Mouse (Mus musculus): ENCODE results near the gene Cnpy4.
"Not testable (repeated sequence)": the region's sequence is repeated elsewhere in the genome, so short reads cannot be mapped to it uniquely, and the experiment has no call there.

Gene Cnpy4

DNA sequence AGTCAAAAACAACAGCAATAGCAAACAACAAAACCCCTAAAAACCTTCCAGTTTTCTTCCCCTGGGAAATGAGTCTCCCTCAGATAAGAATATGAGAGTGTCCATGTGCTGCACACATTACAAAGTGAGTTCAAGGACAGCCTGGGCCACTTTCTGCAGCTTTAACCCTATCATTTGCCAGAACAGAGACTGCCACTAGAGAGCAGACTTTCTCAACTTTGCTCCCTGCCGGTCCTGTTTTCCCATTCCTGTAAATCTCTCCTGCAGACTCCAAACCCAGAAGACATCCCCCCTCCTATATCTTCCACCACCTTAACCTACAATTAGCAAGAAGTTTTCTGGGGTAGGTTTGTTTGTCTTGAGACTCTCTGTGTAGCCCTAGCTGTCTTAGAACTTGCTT is 12.3 kb downstream of the Cnpy4 start:
- DNase-seq (ENCODE audit: extremely low read depth, low read depth, low spot score), result no peak

DNA sequence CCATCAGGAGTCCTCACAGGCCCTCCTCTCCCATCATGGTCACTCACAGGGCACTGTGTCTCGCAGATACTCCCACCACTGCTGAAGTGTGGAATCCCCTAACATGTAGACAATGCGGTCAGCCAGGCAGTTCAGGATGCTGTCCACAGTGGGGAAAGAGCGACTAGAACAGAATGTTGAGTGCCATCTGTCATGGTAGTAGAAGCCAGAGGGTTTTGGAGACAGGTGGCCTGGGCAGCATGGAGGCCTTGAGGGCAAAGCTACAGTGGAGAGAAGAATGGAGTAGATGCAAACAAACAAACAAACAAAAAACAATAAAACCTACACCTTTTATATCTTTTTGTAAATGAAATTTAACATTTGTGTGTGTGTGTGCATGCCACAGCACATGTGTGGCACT is 14.8 kb downstream of the Cnpy4 start:
- DNase-seq (ENCODE audit: extremely low read depth, low read depth, low spot score), result no peak

DNA sequence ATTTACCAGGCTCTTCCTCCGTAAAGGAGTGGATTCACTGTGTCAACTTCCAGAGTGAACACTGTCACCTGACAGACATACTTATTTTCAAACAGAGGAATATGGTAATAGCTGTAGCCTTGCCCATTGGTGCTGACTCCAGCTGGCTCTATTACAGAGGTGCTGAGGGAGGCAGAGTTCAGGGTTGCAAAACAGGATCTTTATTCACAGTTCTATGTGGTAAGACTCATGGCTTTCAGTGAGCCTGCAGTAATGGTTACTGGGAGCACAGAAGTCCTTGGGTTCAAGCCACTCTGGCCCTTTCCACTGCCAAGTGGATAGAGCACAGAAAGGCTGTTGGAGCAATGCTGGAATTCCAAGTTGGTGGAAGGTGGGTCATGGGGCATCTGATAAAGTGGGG is 20.0 kb downstream of the Cnpy4 start:
- DNase-seq (ENCODE audit: extremely low read depth, low read depth, low spot score), result no peak

DNA sequence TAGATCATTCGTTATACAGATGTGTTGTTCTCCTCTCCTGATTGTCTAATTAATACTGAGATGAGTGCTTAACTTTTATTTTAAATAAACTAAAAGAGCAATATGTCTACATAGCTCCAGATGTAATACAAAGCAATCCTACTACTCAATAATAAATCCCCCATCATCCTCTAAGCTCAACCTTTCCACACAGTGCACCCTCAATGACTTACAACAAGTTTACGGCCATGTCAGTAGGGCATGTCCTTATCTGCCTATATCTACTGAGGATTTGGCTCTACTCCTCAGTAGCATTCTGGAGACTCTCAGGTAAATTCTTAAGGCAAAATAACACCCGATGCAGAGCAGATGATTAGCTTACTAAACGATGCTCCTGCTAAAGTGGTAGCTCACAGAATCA is 20.6 kb downstream of the Cnpy4 start:
- no peak for DNase-seq (ENCODE audit: extremely low read depth, low read depth, low spot score)

DNA sequence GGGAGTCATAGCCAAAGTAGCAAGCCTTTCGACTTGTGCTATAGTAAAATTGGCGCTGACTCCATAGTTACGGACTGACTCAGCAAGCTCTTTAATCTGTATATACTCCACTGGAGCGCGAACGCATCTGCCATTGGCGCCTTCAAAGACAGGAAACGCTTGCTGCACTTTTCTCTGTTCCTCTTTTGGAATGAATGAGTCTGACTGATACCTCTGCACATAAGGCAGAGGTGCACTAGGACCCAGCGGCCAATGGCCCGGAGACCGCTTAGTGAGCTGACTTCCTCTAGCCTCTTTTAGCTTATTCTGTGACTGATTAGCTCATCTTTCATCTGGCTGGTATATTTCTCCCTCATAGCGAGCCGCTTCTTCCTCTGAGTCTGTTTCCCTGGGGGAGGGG is 29.3 kb downstream of the Cnpy4 start:
- DNase-seq (ENCODE audit: extremely low read depth, low read depth, low spot score), result not testable (repeated sequence)

DNA sequence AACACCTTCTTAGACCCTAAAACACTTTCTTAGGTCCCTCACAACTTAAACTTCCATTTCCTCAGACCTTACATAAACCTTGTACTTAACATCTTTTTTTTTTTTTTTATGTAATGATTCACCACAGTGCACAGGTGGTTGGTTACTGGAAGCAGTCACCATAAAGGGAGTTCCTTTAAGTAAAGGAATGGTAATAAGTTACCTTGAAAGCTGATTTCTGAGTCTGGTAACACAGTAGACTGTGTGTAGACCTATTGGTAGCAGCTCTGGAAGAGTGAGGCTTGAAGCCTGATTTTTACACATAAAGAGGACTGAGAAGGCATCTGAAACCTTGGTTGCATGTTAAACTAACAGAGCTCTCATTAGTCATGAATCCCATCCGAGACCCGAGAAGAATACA is 32.6 kb downstream of the Cnpy4 start:
- DNase-seq (ENCODE audit: extremely low read depth, low read depth, low spot score), result no peak

DNA sequence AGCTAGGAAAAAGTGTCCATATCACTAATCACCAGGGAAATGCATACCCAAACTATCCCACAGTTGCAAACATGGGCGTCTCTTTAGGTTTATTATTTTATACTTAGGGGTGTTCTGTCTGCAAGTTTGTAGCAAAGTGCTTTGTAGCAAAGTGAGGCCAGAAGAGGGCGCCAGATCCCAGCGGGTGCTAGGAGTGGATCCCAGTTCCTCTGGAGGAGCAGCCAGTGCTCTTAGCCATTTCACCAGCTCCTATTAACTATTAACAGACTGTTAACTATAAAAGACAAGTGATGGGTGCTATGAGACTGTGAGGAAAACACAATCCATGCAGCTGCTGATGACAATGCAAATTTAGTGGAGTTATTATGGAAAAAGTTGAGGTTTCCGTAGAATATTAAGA is 34.8 kb downstream of the Cnpy4 start:
- DNase-seq (ENCODE audit: extremely low read depth, low read depth, low spot score), result no peak

DNA sequence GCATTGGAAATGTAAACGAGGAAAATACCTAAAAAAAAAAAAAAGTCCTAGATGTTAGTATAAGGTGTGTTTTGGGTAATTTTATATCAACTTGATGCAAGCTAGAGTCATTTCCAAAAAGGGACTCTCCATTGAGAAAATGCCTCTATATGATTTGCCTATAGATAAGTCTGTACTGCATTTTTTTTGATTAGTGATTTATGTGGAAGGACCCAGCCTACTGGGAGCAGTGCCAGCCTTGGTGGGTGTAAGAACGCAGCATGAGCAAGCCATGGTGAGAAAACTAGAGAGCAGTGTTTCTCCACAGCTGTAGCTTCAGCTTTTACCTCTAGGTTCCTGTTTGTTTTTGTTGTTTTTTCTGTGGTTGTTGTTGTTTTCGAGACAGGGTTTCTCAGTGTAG is 36.0 kb downstream of the Cnpy4 start:
- DNase-seq (ENCODE audit: extremely low read depth, low read depth, low spot score), result no peak

- no peak for DNase-seq (ENCODE audit: extremely low read depth, low read depth, low spot score)
Observed at GRCm38 (mm10) chr5:138225700-138226099, 38.4 kb downstream of the Cnpy4 start, which contains the start of gene Nxpe5. Nxpe5 (plus strand) TSS chr5:138225898.

GRCm38 (mm10) chr5:138226491-138226890 is 39.2 kb downstream of the Cnpy4 start:
- DNase-seq (ENCODE audit: extremely low read depth, low read depth, low spot score), result no peak

DNA sequence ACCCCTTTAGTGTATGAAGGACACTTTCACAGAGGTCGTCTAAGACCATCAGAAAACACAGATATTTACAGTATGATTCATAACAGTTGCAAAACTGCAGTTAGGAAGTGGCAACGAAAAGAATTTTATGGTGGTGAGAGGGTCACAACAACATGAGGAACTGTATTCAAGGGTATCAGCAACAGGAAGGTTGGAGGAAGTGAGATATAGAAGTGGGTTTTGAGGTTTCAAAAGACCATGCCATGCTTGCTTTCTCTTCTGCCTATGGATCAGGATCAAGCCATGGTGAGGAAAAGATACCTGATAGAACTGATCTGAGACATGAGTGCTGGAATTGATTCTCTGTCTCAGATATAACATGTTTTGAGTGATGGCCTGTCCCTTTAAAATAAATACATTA is 40.1 kb downstream of the Cnpy4 start:
- DNase-seq (ENCODE audit: extremely low read depth, low read depth, low spot score), result no peak

DNA sequence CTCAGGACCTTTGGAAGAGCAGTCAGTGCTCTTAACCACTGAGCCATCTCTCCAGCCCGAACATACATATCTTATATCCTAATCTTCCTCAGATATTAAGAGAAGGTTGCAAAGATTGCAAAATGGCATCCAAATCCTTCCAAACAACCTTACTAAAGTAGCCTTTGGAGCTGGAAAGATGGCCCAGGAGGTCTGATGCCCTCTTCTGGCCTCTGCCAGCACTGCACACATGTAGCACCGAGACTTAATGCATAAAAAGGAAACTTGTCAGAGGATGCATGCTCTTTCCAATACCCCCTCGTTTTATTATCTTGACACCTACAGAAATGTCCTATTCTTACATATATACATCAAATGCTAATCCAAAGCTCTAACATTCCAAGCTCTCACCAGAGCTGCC is 40.7 kb downstream of the Cnpy4 start:
- DNase-seq (ENCODE audit: extremely low read depth, low read depth, low spot score), result no peak

GRCm38 (mm10) chr5:138229511-138229910 is 42.2 kb downstream of the Cnpy4 start:
- no peak for DNase-seq (ENCODE audit: extremely low read depth, low read depth, low spot score)

DNA sequence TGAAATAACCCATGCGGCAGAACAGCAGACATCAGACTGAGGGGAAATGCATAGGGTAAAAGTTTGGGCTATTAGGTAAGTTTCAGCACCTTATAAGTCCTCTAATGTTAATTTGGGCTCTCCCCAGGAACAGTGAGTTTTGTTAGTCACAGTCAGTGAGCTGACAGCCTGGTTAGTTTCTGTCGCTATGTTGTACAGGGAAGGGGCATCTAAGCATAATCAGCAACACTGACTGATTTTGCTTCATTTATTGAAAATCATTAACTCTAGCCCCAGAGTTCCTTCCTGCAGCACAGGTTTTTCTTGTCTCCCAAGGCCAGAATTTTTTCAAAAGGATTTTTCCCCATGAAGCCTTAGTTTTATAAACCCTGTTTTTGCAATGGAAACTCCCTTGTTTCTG is 46.5 kb downstream of the Cnpy4 start:
- no peak for DNase-seq (ENCODE audit: extremely low read depth, low read depth, low spot score)

DNA sequence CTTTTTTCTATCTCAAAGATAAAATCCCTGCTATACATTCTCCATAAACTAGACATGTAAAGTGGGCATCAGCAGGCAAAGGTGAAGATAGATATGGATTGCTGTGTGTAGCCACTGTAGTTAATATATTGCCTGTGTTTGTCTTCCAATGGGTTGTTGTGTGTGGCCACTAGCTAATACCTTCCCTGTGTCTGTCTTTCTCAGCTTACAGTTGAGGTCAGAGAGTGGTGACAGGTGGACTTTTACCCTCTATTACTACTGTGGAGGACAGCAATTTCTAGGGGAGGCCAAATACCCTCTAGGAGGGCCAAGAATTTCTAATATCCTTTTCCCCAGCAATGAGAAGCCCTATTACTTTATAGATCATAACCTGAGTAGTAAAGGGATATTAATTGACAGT is 46.9 kb downstream of the Cnpy4 start:
- DNase-seq (ENCODE audit: extremely low read depth, low read depth, low spot score), result no peak

DNA sequence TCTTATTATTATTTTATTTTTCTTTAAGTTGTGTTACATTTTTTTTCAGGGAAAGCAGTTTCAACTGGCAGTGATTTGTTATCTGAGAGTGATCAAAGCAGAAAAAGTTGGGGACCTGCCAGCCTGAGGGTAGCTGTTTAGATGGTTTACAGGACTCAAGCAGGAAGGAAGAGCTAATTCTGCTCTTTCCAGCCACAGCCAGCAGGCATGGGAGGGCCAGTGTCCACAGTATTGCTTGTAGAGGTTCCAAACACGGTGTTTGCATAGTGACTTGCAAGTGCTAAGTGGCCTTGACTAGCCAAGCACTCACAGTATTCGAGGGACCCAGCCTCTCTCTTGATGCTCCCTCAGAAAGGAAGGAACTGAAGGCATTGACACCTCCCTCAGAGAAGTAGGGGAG is 54.2 kb downstream of the Cnpy4 start:
- DNase-seq (ENCODE audit: extremely low read depth, low read depth, low spot score), result no peak

Data from fat pad, adult 2 months (tissue).